Mouse (Mus musculus) CH12.LX (cell line): ENCODE results near the gene Foxf2. TPM values are rescaled to one million over a fixed set of nuclear protein-coding genes. Genes with fewer than 3 reads are reported as not detected.

Experiments used
- DNase-seq: peaks from one replicate; pipeline ENCODE4 v3.0.0-alpha.2; 2013; ENCODE audit errors: extremely low read depth
- H3K27ac ChIP-seq: 2 replicates; pipeline ENCODE4 v1.5.1; 2012; ENCODE audit warnings: low read depth, mild to moderate bottlenecking, control low read depth, moderate library complexity; ENCODE audit not compliant: insufficient read depth
- H3K27me3 ChIP-seq: replicated peaks from 2 replicates; pipeline ENCODE3; 2012; ENCODE audit warnings: inconsistent platforms
- H3K36me3 ChIP-seq, 2 experiments: replicated peaks in 1 of 2; 2 replicates each; pipeline versions ENCODE3 to v1.6.1; 2012; ENCODE audit warnings: inconsistent platforms in 1 of 2, low read length in 1 of 2, mild to moderate bottlenecking in 1 of 2, mixed read lengths in 1 of 2, moderate library complexity in 1 of 2; ENCODE audit not compliant: control insufficient read depth in 1 of 2, insufficient read depth in 1 of 2
- H3K4me1 ChIP-seq, 2 experiments: 2 replicates each; pipeline ENCODE4 v1.6.1; 2012; ENCODE audit warnings: inconsistent platforms in 1 of 2, moderate library complexity in 1 of 2; ENCODE audit not compliant: insufficient read depth in 2 of 2, control insufficient read depth in 1 of 2
- H3K4me2 ChIP-seq: 2 replicates; pipeline ENCODE4 v1.6.1; 2012; ENCODE audit warnings: low read depth, mild to moderate bottlenecking, control low read depth; ENCODE audit not compliant: poor library complexity, insufficient read depth, severe bottlenecking
- H3K4me3 ChIP-seq, 3 experiments: fragments of 150-350 bp in 1 of 3; sonication (generic) in 1 of 3; replicated peaks in 1 of 3; 2 replicates each; pipeline versions ENCODE3 to v1.5.1; 2011 to 2012; ENCODE audit warnings: low read depth in 2 of 3, low read length in 2 of 3, mild to moderate bottlenecking in 2 of 3, moderate library complexity in 2 of 3, control low read depth in 1 of 3, improper control_type of control experiment in 1 of 3, inconsistent platforms in 1 of 3, mixed read lengths in 1 of 3; ENCODE audit not compliant: poor library complexity in 1 of 3
- H3K79me2 ChIP-seq: replicated peaks from 2 replicates; pipeline ENCODE4 v1.6.1; 2012; ENCODE audit warnings: mild to moderate bottlenecking, moderate library complexity; ENCODE audit not compliant: control insufficient read depth, poor library complexity, insufficient read depth, severe bottlenecking; ENCODE audit errors: extremely low read depth
- H3K9ac ChIP-seq: 2 replicates; pipeline ENCODE4 v1.6.1; 2012; ENCODE audit warnings: low read depth, mild to moderate bottlenecking, control low read depth, moderate library complexity; ENCODE audit not compliant: insufficient read depth
- H3K9me3 ChIP-seq: replicated peaks from 2 replicates; pipeline ENCODE3; 2012; ENCODE audit warnings: low read length, inconsistent platforms, mixed read lengths
- BHLHE40 ChIP-seq: IDR thresholded peaks from 2 replicates; pipeline ENCODE4 v1.6.1; 2011; ENCODE audit warnings: mild to moderate bottlenecking, low read depth, low read length, improper control_type of control experiment
- CHD1 ChIP-seq: IDR thresholded peaks from 2 replicates; pipeline ENCODE4 v1.6.1; 2012; ENCODE audit warnings: low read depth, low read length, improper control_type of control experiment, inconsistent platforms
- CHD2 ChIP-seq: IDR thresholded peaks from 2 replicates; pipeline ENCODE4 v1.6.1; 2011; ENCODE audit warnings: low read length, improper control_type of control experiment
- CTCF ChIP-seq, 2 experiments: IDR thresholded peaks in 1 of 2; conservative IDR thresholded peaks in 1 of 2; 2 replicates each; pipeline ENCODE4 v1.5.1; 2011 to 2012; ENCODE audit warnings: low read depth in 2 of 2, low read length in 2 of 2, improper control_type of control experiment in 1 of 2, inconsistent platforms in 1 of 2, mild to moderate bottlenecking in 1 of 2, moderate library complexity in 1 of 2
- E2F4 ChIP-seq: IDR thresholded peaks from 2 replicates; pipeline ENCODE4 v1.6.1; 2011; ENCODE audit warnings: low read depth, low read length, improper control_type of control experiment; ENCODE audit not compliant: insufficient replicate concordance
- ELF1 ChIP-seq: IDR thresholded peaks from 2 replicates; pipeline ENCODE4 v1.6.1; 2014; ENCODE audit warnings: low read depth, mild to moderate bottlenecking, inconsistent platforms, low read length, improper control_type of control experiment
- EP300 ChIP-seq: IDR thresholded peaks from 2 replicates; pipeline ENCODE4 v1.6.1; 2011; ENCODE audit warnings: low read length, improper control_type of control experiment
- ETS1 ChIP-seq: conservative IDR thresholded peaks from 2 replicates; pipeline ENCODE4 v1.6.1; 2012; ENCODE audit warnings: low read depth, mild to moderate bottlenecking, inconsistent platforms, low read length, improper control_type of control experiment, moderate library complexity
- GABPA ChIP-seq: IDR thresholded peaks from 2 replicates; pipeline ENCODE4 v1.6.1; 2012; ENCODE audit warnings: low read depth, low read length, improper control_type of control experiment, inconsistent platforms; ENCODE audit not compliant: insufficient replicate concordance
- HCFC1 ChIP-seq: IDR thresholded peaks from 2 replicates; pipeline ENCODE4 v1.6.1; 2012; ENCODE audit warnings: low read depth, mild to moderate bottlenecking, inconsistent platforms, low read length, improper control_type of control experiment
- IRF4 ChIP-seq: IDR thresholded peaks from 2 replicates; pipeline ENCODE4 v1.6.1; 2014; ENCODE audit warnings: low read depth, mild to moderate bottlenecking, inconsistent platforms, low read length, improper control_type of control experiment
- JUN ChIP-seq: IDR thresholded peaks from 2 replicates; pipeline ENCODE4 v1.6.1; 2011; ENCODE audit warnings: low read depth, mild to moderate bottlenecking, low read length, improper control_type of control experiment, moderate library complexity; ENCODE audit not compliant: insufficient read depth
- JUND ChIP-seq: conservative IDR thresholded peaks from 2 replicates; pipeline ENCODE4 v1.6.1; 2011; ENCODE audit warnings: low read depth, low read length, improper control_type of control experiment
- KAT2A ChIP-seq: IDR thresholded peaks from 2 replicates; pipeline ENCODE4 v1.6.1; 2012; ENCODE audit warnings: low read length, improper control_type of control experiment, inconsistent platforms; ENCODE audit not compliant: insufficient replicate concordance
- MAFK ChIP-seq: IDR thresholded peaks from 2 replicates; pipeline ENCODE4 v1.6.1; 2011; ENCODE audit warnings: low read length, improper control_type of control experiment; ENCODE audit not compliant: insufficient replicate concordance
- MAX ChIP-seq: IDR thresholded peaks from 2 replicates; pipeline ENCODE4 v1.6.1; 2011; ENCODE audit warnings: low read length, improper control_type of control experiment
- MAZ ChIP-seq: IDR thresholded peaks from 2 replicates; pipeline ENCODE4 v1.6.1; 2012; ENCODE audit warnings: low read depth, mild to moderate bottlenecking, inconsistent platforms, low read length, improper control_type of control experiment, moderate library complexity
- MEF2A ChIP-seq: IDR thresholded peaks from 2 replicates; pipeline ENCODE4 v1.6.1; 2014; ENCODE audit warnings: low read depth, mild to moderate bottlenecking, inconsistent platforms, low read length, improper control_type of control experiment, borderline replicate concordance
- MXI1 ChIP-seq: IDR thresholded peaks from 2 replicates; pipeline ENCODE4 v1.6.1; 2011; ENCODE audit warnings: mild to moderate bottlenecking, low read depth, low read length, improper control_type of control experiment
- MYC ChIP-seq: IDR thresholded peaks from 2 replicates; pipeline ENCODE4 v1.6.1; 2011; ENCODE audit warnings: low read depth, mild to moderate bottlenecking, improper control_type of control experiment, low read length
- NELFE ChIP-seq: IDR thresholded peaks from 2 replicates; pipeline ENCODE4 v1.6.1; 2011; ENCODE audit warnings: low read depth, low read length, improper control_type of control experiment
- NRF1 ChIP-seq: IDR thresholded peaks from 2 replicates; pipeline ENCODE4 v1.6.1; 2014; ENCODE audit warnings: low read depth, mild to moderate bottlenecking, inconsistent platforms, low read length, improper control_type of control experiment, moderate library complexity
- PAX5 ChIP-seq: IDR thresholded peaks from 2 replicates; pipeline ENCODE4 v1.6.1; 2012; ENCODE audit warnings: low read length, inconsistent platforms, mixed read lengths
- POLR2A ChIP-seq: IDR thresholded peaks from 2 replicates; pipeline ENCODE4 v1.6.1; 2011; ENCODE audit warnings: low read depth, mild to moderate bottlenecking, improper control_type of control experiment, low read length
- POLR2AphosphoS2 ChIP-seq: IDR thresholded peaks from 2 replicates; pipeline ENCODE4 v1.6.1; 2011; ENCODE audit warnings: low read depth, low read length, improper control_type of control experiment
- RAD21 ChIP-seq: IDR thresholded peaks from 2 replicates; pipeline ENCODE4 v1.6.1; 2011; ENCODE audit warnings: low read depth, mild to moderate bottlenecking, low read length, improper control_type of control experiment, moderate library complexity
- RCOR1 ChIP-seq: conservative IDR thresholded peaks from 2 replicates; pipeline ENCODE4 v1.6.1; 2012; ENCODE audit warnings: low read depth, mild to moderate bottlenecking, inconsistent platforms, low read length, improper control_type of control experiment
- SIN3A ChIP-seq: IDR thresholded peaks from 2 replicates; pipeline ENCODE4 v1.6.1; 2012; ENCODE audit warnings: low read length, improper control_type of control experiment, inconsistent platforms
- SMC3 ChIP-seq: IDR thresholded peaks from 2 replicates; pipeline ENCODE4 v1.6.1; 2011; ENCODE audit warnings: low read depth, low read length, improper control_type of control experiment
- TBP ChIP-seq: conservative IDR thresholded peaks from 2 replicates; pipeline ENCODE4 v1.6.1; 2011; ENCODE audit warnings: low read depth, low read length, improper control_type of control experiment
- TCF12 ChIP-seq: IDR thresholded peaks from 2 replicates; pipeline ENCODE4 v1.6.1; 2014; ENCODE audit warnings: low read depth, mild to moderate bottlenecking, inconsistent platforms, low read length, improper control_type of control experiment
- UBTF ChIP-seq: IDR thresholded peaks from 2 replicates; pipeline ENCODE4 v1.6.1; 2012; ENCODE audit warnings: low read depth, mild to moderate bottlenecking, inconsistent platforms, low read length, improper control_type of control experiment, moderate library complexity
- USF1 ChIP-seq: IDR thresholded peaks from 2 replicates; pipeline ENCODE4 v1.6.1; 2014; ENCODE audit warnings: low read depth, mild to moderate bottlenecking, inconsistent platforms, low read length, improper control_type of control experiment
- USF2 ChIP-seq: conservative IDR thresholded peaks from 2 replicates; pipeline ENCODE4 v1.6.1; 2011; ENCODE audit warnings: low read depth, low read length, improper control_type of control experiment
- ZC3H11A ChIP-seq: IDR thresholded peaks from 2 replicates; pipeline ENCODE4 v1.6.1; 2012; ENCODE audit warnings: low read depth, mild to moderate bottlenecking, inconsistent platforms, low read length, improper control_type of control experiment
- ZKSCAN1 ChIP-seq: IDR thresholded peaks from 2 replicates; pipeline ENCODE4 v1.6.1; 2012; ENCODE audit warnings: low read depth, inconsistent platforms, low read length, improper control_type of control experiment, borderline replicate concordance
- ZNF384 ChIP-seq: IDR thresholded peaks from 2 replicates; pipeline ENCODE4 v1.6.1; 2012; ENCODE audit warnings: low read depth, low read length, improper control_type of control experiment, inconsistent platforms
- dilution Hi-C: fragments of 300-500 bp; cut with MboI; formaldehyde crosslinking; loops from 2 replicates; pipeline ENCODE4 v1.14.3; 2020; ENCODE audit warnings: low sequenced_read_pairs; ENCODE audit not compliant: extremely low pct_unique_long_range_greater_than_20kb, extremely low pct_ligation_motif_present
- in situ Hi-C: fragments of 300-500 bp; cut with MboI; formaldehyde crosslinking; loops from 3 replicates; pipeline ENCODE4 v1.14.3; 2019; ENCODE audit warnings: low sequenced_read_pairs, low pct_ligation_motif_present, low pct_unique_long_range_greater_than_20kb, mixed read lengths
- polyA plus RNA-seq: library from polyadenylated mRNA; unstranded; fragments of >175 nt; gene quantifications from 2 replicates; pipeline ENCODE4 v1.2.1, GENCODE M21; 2012; ENCODE audit warnings: low read depth; ENCODE audit not compliant: insufficient read length
- total RNA-seq, 2 experiments: library from RNA; depleted of rRNA; stranded (reverse); fragments of 300-350 nt in 1 of 2; fragments of >200 nt in 1 of 2; gene quantifications; 2 replicates each; pipeline ENCODE4 v1.2.3; 2012 to 2014

Gene Foxf2
- total and polyA plus RNA-seq, 3 experiments, result not detected

- TF ChIP-seq POLR2A (no peak), USF2 (no peak), JUN (no peak)
Observed at GRCm38 (mm10) chr13:31658212-31658611, 32.6 kb downstream of the Foxf2 start (continued).

- Histone ChIP-seq H3K9me3 (no peaks in the 10 kb centered on the region), H3K27ac (peak overlapping the region; percentile 71; the same call in 1 of the 2 replicates), H3K36me3 (no peaks in the 10 kb centered on the region), H3K4me1 (peaks cover 14 to 71% of the 10 kb centered on the region in 2 experiments), H3K9ac (no peak overlapping the region), H3K4me3 (peak overlapping the region in 1 of 3 experiments; percentile 30), H3K27me3 (no peaks in the 10 kb centered on the region), H3K4me2 (peak overlapping the region; percentile 81), H3K79me2 (no peaks in the 10 kb centered on the region)
- DNase-seq, result peak; percentile 86
- in situ Hi-C loops (no loop called here), dilution Hi-C loops (no loop called here)
- TF ChIP-seq USF2 (no peak), E2F4 (no peak), ZNF384 (peak; percentile 33; the same call in 1 of the 2 replicates), JUND (peak; percentile 51; the same call in 1 of the 2 replicates), IRF4 (0 out of 2 replicates have a peak, but pooled peaks have one; percentile 42), RAD21 (peak; percentile 92), RCOR1 (0 out of 2 replicates have a peak, but pooled peaks have one; percentile 37), MXI1 (no peak), TCF12 (no peak), MAZ (no peak), SMC3 (peak; percentile 66), CHD2 (peak; percentile 19; the same call in 1 of the 2 replicates), MAFK (peak; percentile 10; the same call in 1 of the 2 replicates), CTCF (conservative IDR thresholded peaks at IDR 0.05 in 1 of 2, IDR thresholded peaks at IDR 0.05 in 1 of 2; ENCODE audit: low read depth in 2 of 2, low read length in 2 of 2) (peak; percentile 50 to 81), USF1 (no peak), ZKSCAN1 (no peak), NELFE (peak; percentile 40; the same call in 1 of the 2 replicates), HCFC1 (no peak), ZC3H11A (no peak; the same call in 1 of the 2 replicates), POLR2AphosphoS2 (no peak), JUN (0 out of 2 replicates have a peak, but pooled peaks have one; percentile 7), CHD1 (peak; percentile 87; the same call in 1 of the 2 replicates), POLR2A (no peak), GABPA (no peak), PAX5 (no peak), KAT2A (no peak), SIN3A (no peak), MAX (peak; percentile 36; the same call in 1 of the 2 replicates), TBP (no peak), EP300 (peak; percentile 63), MEF2A (0 out of 2 replicates have a peak, but pooled peaks have one; percentile 32), ELF1 (0 out of 2 replicates have a peak, but pooled peaks have one; percentile 26), BHLHE40 (no peak), NRF1 (no peak), ETS1 (no peak), MYC (0 out of 2 replicates have a peak, but pooled peaks have one; percentile 45), UBTF (no peak)
Observed at GRCm38 (mm10) chr13:31658963-31659362, 33.3 kb downstream of the Foxf2 start.
